Mouse (Mus musculus): Measurements from ENCODE around the gene Mmp15. TPM values are rescaled to one million over a fixed set of nuclear protein-coding genes. Genes with fewer than 3 reads are reported as not detected.
"Not testable (repeated sequence)": the region's sequence is repeated elsewhere in the genome, so short reads cannot be mapped to it uniquely, and the experiment has no call there.

Mmp15 gene
- polyA plus RNA-seq, 1 experiment from 2014 or later = 15.3 TPM

- H3K4me3 ChIP-seq (ENCODE audit: low read depth, low read length) = no peak overlapping the region
- H3K4me1 ChIP-seq (ENCODE audit: control insufficient read depth, insufficient read depth, low read length) = 0 out of 2 replicates have a peak, but pooled peaks cover 5% of the 10 kb centered on the region
- H3K27ac ChIP-seq (replicated peaks; ENCODE audit: low read depth, low read length) = peak overlapping the region; percentile 39
- no peak overlapping the region for H3K9ac ChIP-seq (ENCODE audit: low read depth, low read length)
- H3K36me3 ChIP-seq (ENCODE audit: control insufficient read depth, insufficient read depth, low read length) = no peaks in the 10 kb centered on the region
- no peaks in the 10 kb centered on the region for H3K27me3 ChIP-seq (replicated peaks; ENCODE audit: control insufficient read depth, insufficient read depth, low read length)
- DNase-seq (ENCODE audit: low spot score) = peak; percentile 77
- peak; percentile 82 for ATAC-seq (ENCODE audit: low read depth)
- H3K4me2 ChIP-seq (ENCODE audit: low read depth, low read length) = no peak overlapping the region
- no peaks in the 10 kb centered on the region for H3K9me3 ChIP-seq (ENCODE audit: control insufficient read depth, low read length)
- WGBS = 38% methylated on average over 7 of the region's 7 CpGs
Measured at GRCm38 (mm10) chr8:95377863-95378291, 25.8 kb downstream of the Mmp15 start.

DNA sequence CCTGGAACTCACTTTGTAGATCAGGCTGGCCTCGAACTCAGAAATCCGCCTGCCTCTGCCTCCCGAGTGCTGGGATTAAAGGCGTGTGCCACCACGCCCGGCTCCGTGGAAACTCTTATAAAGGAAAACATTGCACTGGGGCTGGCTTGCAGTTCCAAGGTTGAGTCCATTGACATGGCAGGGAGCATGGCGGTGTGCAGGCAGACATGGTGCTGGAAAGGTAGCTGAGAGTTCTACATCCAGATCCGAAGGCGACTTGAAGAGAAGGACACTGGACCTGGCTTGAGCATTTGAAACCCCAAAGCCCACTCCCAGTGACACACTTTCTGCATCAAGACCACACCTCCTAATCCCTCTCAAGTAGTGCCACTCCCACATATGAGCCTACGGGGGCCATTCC, 26.9 kb downstream of the Mmp15 start:
- not testable (repeated sequence) for H3K4me3 ChIP-seq (ENCODE audit: low read depth, low read length); H3K9ac ChIP-seq (ENCODE audit: low read depth, low read length); DNase-seq (ENCODE audit: low spot score); H3K9me3 ChIP-seq (ENCODE audit: control insufficient read depth, low read length); H3K4me2 ChIP-seq (ENCODE audit: low read depth, low read length); H3K36me3 ChIP-seq (ENCODE audit: control insufficient read depth, insufficient read depth, low read length); ATAC-seq (ENCODE audit: low read depth); H3K4me1 ChIP-seq (ENCODE audit: control insufficient read depth, insufficient read depth, low read length); H3K27ac ChIP-seq (replicated peaks; ENCODE audit: low read depth, low read length); H3K27me3 ChIP-seq (replicated peaks; ENCODE audit: control insufficient read depth, insufficient read depth, low read length)
- WGBS = 94% methylated on average over 11 of the region's 11 CpGs

DNA sequence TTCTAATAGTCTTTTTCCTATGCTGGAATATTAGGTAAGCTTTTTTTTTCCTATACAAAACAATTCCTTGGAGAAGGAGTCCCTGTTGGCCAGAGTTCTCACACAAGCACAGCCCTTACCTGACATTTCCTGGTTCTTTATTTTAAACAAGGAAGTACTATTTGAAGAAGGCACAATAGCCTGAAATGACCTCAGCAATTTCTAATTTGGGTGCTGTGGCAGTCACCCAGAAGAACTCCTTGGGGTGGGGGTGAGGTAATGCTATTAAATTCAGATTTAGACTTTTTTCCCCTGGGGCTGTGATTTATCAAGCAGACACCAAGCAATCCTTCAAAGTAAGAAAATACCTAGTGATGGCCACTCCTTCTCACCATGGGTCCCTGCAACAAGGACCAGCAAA, 28.9 kb downstream of the Mmp15 start:
- 0 out of 2 replicates have a peak, but pooled peaks cover 5% of the 10 kb centered on the region for H3K4me1 ChIP-seq (ENCODE audit: control insufficient read depth, insufficient read depth, low read length)
- no peaks in the 10 kb centered on the region for H3K36me3 ChIP-seq (ENCODE audit: control insufficient read depth, insufficient read depth, low read length)
- no peak overlapping the region for H3K9ac ChIP-seq (ENCODE audit: low read depth, low read length)
- H3K4me2 ChIP-seq (ENCODE audit: low read depth, low read length) = no peak overlapping the region
- no peak for ATAC-seq (ENCODE audit: low read depth)
- no peak overlapping the region for H3K27ac ChIP-seq (replicated peaks; ENCODE audit: low read depth, low read length)
- H3K4me3 ChIP-seq (ENCODE audit: low read depth, low read length) = no peak overlapping the region
- DNase-seq (ENCODE audit: low spot score) = no peak
- H3K9me3 ChIP-seq (ENCODE audit: control insufficient read depth, low read length) = no peaks in the 10 kb centered on the region
- no peaks in the 10 kb centered on the region for H3K27me3 ChIP-seq (replicated peaks; ENCODE audit: control insufficient read depth, insufficient read depth, low read length)

DNA sequence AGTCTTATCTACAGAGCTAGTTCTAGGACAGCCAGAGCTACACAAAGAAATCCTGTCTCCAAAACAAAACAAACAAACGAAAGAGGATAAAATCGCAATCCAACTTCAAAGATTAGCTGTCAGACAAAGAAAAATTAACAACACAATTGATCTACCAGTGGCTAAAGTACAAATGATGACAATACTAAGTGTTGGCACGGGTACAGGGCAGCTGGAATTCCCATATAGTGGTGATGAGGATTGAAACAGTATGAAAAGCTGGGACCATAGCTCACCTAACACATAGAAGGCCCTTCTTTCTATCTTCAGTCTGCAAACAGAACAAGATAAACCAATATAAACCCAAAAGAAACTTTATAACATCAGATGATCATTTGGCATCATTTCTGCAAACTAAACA, 29.5 kb downstream of the Mmp15 start:
- 0 out of 2 replicates have a peak, but pooled peaks cover 5% of the 10 kb centered on the region for H3K4me1 ChIP-seq (ENCODE audit: control insufficient read depth, insufficient read depth, low read length)
- no peak overlapping the region for H3K4me3 ChIP-seq (ENCODE audit: low read depth, low read length)
- no peak overlapping the region for H3K27ac ChIP-seq (replicated peaks; ENCODE audit: low read depth, low read length)
- no peaks in the 10 kb centered on the region for H3K36me3 ChIP-seq (ENCODE audit: control insufficient read depth, insufficient read depth, low read length)
- WGBS = 82% methylated on average over 3 of the region's 3 CpGs
- H3K4me2 ChIP-seq (ENCODE audit: low read depth, low read length) = no peak overlapping the region
- H3K9me3 ChIP-seq (ENCODE audit: control insufficient read depth, low read length) = no peaks in the 10 kb centered on the region
- no peaks in the 10 kb centered on the region for H3K27me3 ChIP-seq (replicated peaks; ENCODE audit: control insufficient read depth, insufficient read depth, low read length)
- H3K9ac ChIP-seq (ENCODE audit: low read depth, low read length) = no peak overlapping the region
- ATAC-seq (ENCODE audit: low read depth) (no peak), DNase-seq (ENCODE audit: low spot score) (no peak)

DNA sequence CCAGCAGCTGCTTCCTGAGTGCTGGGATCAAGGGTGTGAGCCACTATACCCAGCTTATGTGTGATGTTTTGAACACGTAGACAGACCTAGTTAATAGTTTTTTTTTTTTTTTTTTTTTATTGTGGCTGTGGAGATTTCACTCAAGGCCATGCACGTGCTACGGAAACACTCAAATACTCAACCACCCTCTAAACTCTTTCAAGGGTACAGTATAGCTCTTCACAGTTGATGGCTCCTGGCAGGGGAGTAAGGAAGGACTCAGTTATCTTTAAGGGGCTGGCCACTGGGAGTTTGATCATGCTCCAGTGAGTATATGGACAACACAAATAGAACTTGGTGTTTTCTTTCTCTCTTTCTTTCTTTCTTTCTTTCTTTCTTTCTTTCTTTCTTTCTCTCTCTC, 32.4 kb downstream of the Mmp15 start:
- Histone ChIP-seq H3K27me3 (replicated peaks; ENCODE audit: control insufficient read depth, insufficient read depth, low read length) (no peaks in the 10 kb centered on the region), H3K36me3 (ENCODE audit: control insufficient read depth, insufficient read depth, low read length) (no peaks in the 10 kb centered on the region), H3K4me3 (ENCODE audit: low read depth, low read length) (no peak overlapping the region), H3K9me3 (ENCODE audit: control insufficient read depth, low read length) (no peaks in the 10 kb centered on the region), H3K9ac (ENCODE audit: low read depth, low read length) (no peak overlapping the region), H3K4me1 (ENCODE audit: control insufficient read depth, insufficient read depth, low read length) (no peaks in the 10 kb centered on the region), H3K27ac (replicated peaks; ENCODE audit: low read depth, low read length) (no peak overlapping the region), H3K4me2 (ENCODE audit: low read depth, low read length) (no peak overlapping the region)
- DNase-seq (ENCODE audit: low spot score) (no peak), ATAC-seq (ENCODE audit: low read depth) (no peak)
- WGBS = 83% methylated on average over 3 of the region's 3 CpGs

GRCm38 (mm10) chr8:95386037-95386436, 34.0 kb downstream of the Mmp15 start:
- 64% methylated on average over 5 of the region's 5 CpGs for WGBS
- Histone ChIP-seq H3K27me3 (replicated peaks; ENCODE audit: control insufficient read depth, insufficient read depth, low read length) (no peaks in the 10 kb centered on the region), H3K4me3 (ENCODE audit: low read depth, low read length) (no peak overlapping the region), H3K9me3 (ENCODE audit: control insufficient read depth, low read length) (no peaks in the 10 kb centered on the region), H3K36me3 (ENCODE audit: control insufficient read depth, insufficient read depth, low read length) (no peaks in the 10 kb centered on the region), H3K27ac (replicated peaks; ENCODE audit: low read depth, low read length) (no peak overlapping the region), H3K4me2 (ENCODE audit: low read depth, low read length) (no peak overlapping the region), H3K9ac (ENCODE audit: low read depth, low read length) (no peak overlapping the region), H3K4me1 (ENCODE audit: control insufficient read depth, insufficient read depth, low read length) (no peaks in the 10 kb centered on the region)
- no peak for DNase-seq (ENCODE audit: low spot score)
- ATAC-seq (ENCODE audit: low read depth) = no peak

- no peaks in the 10 kb centered on the region for H3K27me3 ChIP-seq (replicated peaks; ENCODE audit: control insufficient read depth, insufficient read depth, low read length)
- 89% methylated on average over 10 of the region's 10 CpGs for WGBS
- no peaks in the 10 kb centered on the region for H3K36me3 ChIP-seq (ENCODE audit: control insufficient read depth, insufficient read depth, low read length)
- H3K9ac ChIP-seq (ENCODE audit: low read depth, low read length) = no peak overlapping the region
- H3K4me1 ChIP-seq (ENCODE audit: control insufficient read depth, insufficient read depth, low read length) = no peaks in the 10 kb centered on the region
- ATAC-seq (ENCODE audit: low read depth) = no peak
- no peak overlapping the region for H3K27ac ChIP-seq (replicated peaks; ENCODE audit: low read depth, low read length)
- H3K4me2 ChIP-seq (ENCODE audit: low read depth, low read length) = no peak overlapping the region
- no peak overlapping the region for H3K4me3 ChIP-seq (ENCODE audit: low read depth, low read length)
- no peak for DNase-seq (ENCODE audit: low spot score)
- H3K9me3 ChIP-seq (ENCODE audit: control insufficient read depth, low read length) = no peaks in the 10 kb centered on the region
Measured at GRCm38 (mm10) chr8:95387221-95387620, 35.2 kb downstream of the Mmp15 start.

DNA sequence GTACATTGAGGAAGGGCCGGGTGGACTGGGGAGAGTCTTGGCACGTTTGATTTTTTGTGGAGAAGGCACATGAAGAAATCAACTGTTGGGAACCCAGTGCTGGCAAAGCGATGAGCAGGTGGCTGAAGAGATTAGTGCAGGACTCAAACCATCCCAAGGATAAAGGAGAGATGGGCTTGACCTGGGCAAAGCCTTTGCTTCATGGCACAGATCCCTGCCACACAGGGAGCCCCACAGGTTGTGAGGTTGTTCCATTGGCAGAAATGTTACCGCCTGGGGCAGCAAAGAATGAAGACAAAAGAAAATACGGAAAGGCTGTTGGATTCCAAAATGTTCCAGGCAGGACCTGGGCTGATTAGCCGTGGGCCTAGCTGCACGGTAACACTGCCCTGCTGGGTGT, 35.9 kb downstream of the Mmp15 start:
- DNase-seq (ENCODE audit: low spot score) (no peak), ATAC-seq (ENCODE audit: low read depth) (no peak)
- H3K27ac ChIP-seq (replicated peaks; ENCODE audit: low read depth, low read length) = no peak overlapping the region
- no peak overlapping the region for H3K4me3 ChIP-seq (ENCODE audit: low read depth, low read length)
- 78% methylated on average over 7 of the region's 7 CpGs for WGBS
- no peaks in the 10 kb centered on the region for H3K36me3 ChIP-seq (ENCODE audit: control insufficient read depth, insufficient read depth, low read length)
- no peaks in the 10 kb centered on the region for H3K4me1 ChIP-seq (ENCODE audit: control insufficient read depth, insufficient read depth, low read length)
- H3K9ac ChIP-seq (ENCODE audit: low read depth, low read length) = no peak overlapping the region
- no peaks in the 10 kb centered on the region for H3K27me3 ChIP-seq (replicated peaks; ENCODE audit: control insufficient read depth, insufficient read depth, low read length)
- no peaks in the 10 kb centered on the region for H3K9me3 ChIP-seq (ENCODE audit: control insufficient read depth, low read length)
- H3K4me2 ChIP-seq (ENCODE audit: low read depth, low read length) = no peak overlapping the region

- Histone ChIP-seq H3K27me3 (replicated peaks; ENCODE audit: control insufficient read depth, insufficient read depth, low read length) (no peaks in the 10 kb centered on the region), H3K4me3 (ENCODE audit: low read depth, low read length) (no peak overlapping the region), H3K9me3 (ENCODE audit: control insufficient read depth, low read length) (no peaks in the 10 kb centered on the region), H3K4me2 (ENCODE audit: low read depth, low read length) (no peak overlapping the region), H3K9ac (ENCODE audit: low read depth, low read length) (no peak overlapping the region), H3K4me1 (ENCODE audit: control insufficient read depth, insufficient read depth, low read length) (0 out of 2 replicates have a peak, but pooled peaks cover 3% of the 10 kb centered on the region), H3K27ac (replicated peaks; ENCODE audit: low read depth, low read length) (no peak overlapping the region), H3K36me3 (ENCODE audit: control insufficient read depth, insufficient read depth, low read length) (no peaks in the 10 kb centered on the region)
- no peak for ATAC-seq (ENCODE audit: low read depth)
- DNase-seq (ENCODE audit: low spot score) = no peak
- 78% methylated on average over 4 of the region's 4 CpGs for WGBS
Measured at GRCm38 (mm10) chr8:95390312-95390711, 38.2 kb downstream of the Mmp15 start.
